Comparison of ENCODE assay signal across 13 mouse cellular contexts in genomic region chr9:67111836-67112584, GRCm38 (mm10).
DNase-seq lines count a peak whose midpoint lies in the region; ATAC-seq and TF ChIP-seq lines count a peak whose summit lies in the region.
"Had no signal": no experiment of that assay in that cellular context is flagged by ENCODE, and none has a peak within 500 bp of the region (broad histone marks: within the 10 kb centered on the region; RNA-seq: fewer than 3 reads in every experiment).

No protein-coding gene starts in this region.

- no peaks in the 10 kb centered on the region for H3K36me3 ChIP-seq in kidney, embryonic 16.5 days (ENCODE audit: insufficient read depth, low read length)
- H3K36me3 ChIP-seq in neural tube, embryonic 12.5 days: no peaks in the 10 kb centered on the region
- H3K36me3 ChIP-seq in liver, embryonic 11.5 days (ENCODE audit: control insufficient read depth, insufficient read depth, low read length): no peaks in the 10 kb centered on the region
- H3K36me3 ChIP-seq: limb, embryonic 15.5 days had no signal

- no peaks in the 10 kb centered on the region for H3K27me3 ChIP-seq in kidney, embryonic 16.5 days (ENCODE audit: insufficient read depth, low read length)
- no peaks in the 10 kb centered on the region for H3K27me3 ChIP-seq in neural tube, embryonic 12.5 days (replicated peaks)
- no peaks in the 10 kb centered on the region for H3K27me3 ChIP-seq in liver, embryonic 11.5 days (replicated peaks; ENCODE audit: control insufficient read depth, insufficient read depth, low read length)
- H3K27me3 ChIP-seq: limb, embryonic 15.5 days had no signal

- 65% methylated on average over 4 of the region's 4 CpGs for WGBS in kidney, embryonic 16.5 days
- WGBS in neural tube, embryonic 12.5 days: 67% methylated on average over 4 of the region's 4 CpGs
- WGBS in liver, embryonic 11.5 days: 82% methylated on average over 4 of the region's 4 CpGs

- peak overlapping the region; percentile 65 for H3K27ac ChIP-seq in kidney, embryonic 16.5 days (ENCODE audit: low read length)
- peak overlapping the region; percentile 8; the same call in 1 of the 2 replicates for H3K27ac ChIP-seq in embryonic fibroblast, embryonic 13.5 days (ENCODE audit: insufficient read depth, low read length)
- H3K27ac ChIP-seq in neural tube, embryonic 12.5 days: no peak overlapping the region
- H3K27ac ChIP-seq in liver, embryonic 11.5 days (ENCODE audit: low read depth, low read length): no peak overlapping the region
- H3K27ac ChIP-seq: limb, embryonic 15.5 days had no signal

- no peak overlapping the region for H3K9ac ChIP-seq in kidney, embryonic 16.5 days (replicated peaks; ENCODE audit: low read length)
- H3K9ac ChIP-seq in neural tube, embryonic 12.5 days: no peak overlapping the region
- H3K9ac ChIP-seq in liver, embryonic 11.5 days (ENCODE audit: low read depth, low read length): no peak overlapping the region
- H3K9ac ChIP-seq: limb, embryonic 15.5 days had no signal

- DNase-seq in adrenal gland, postnatal 14 days: peak; percentile 21
- DNase-seq in adrenal gland, adult 18-20 months (ENCODE audit: low spot score in 2 of 2): no peak
- no peak for DNase-seq in kidney, postnatal 36 days
- DNase-seq in liver, embryonic 11.5 days (ENCODE audit: low spot score): no peak
- DNase-seq: heart, adult 18-20 months; lung, postnatal 10 days; thymus, postnatal 4 days had no signal

- no peak for TF ChIP-seq CTCF in embryonic fibroblast, embryonic 13.5 days (IDR thresholded peaks at IDR 0.05; ENCODE audit: borderline replicate concordance, insufficient read depth, low read length)

- ATAC-seq in kidney, embryonic 16.5 days (ENCODE audit: low FRiP score, low TSS enrichment): no peak
- peak; percentile 70 for ATAC-seq in neural tube, embryonic 12.5 days (ENCODE audit: low FRiP score, low read depth)
- no peak for ATAC-seq in inflammation-experienced regulatory T-cells, adult 6 months
- ATAC-seq in liver, embryonic 11.5 days (replicated peaks; ENCODE audit: low FRiP score): no peak
- ATAC-seq: activated CD4-positive, CD25-positive, alpha-beta regulatory T cell, adult 4 months had no signal

- TF ChIP-seq POLR2A in embryonic fibroblast, embryonic 13.5 days (IDR thresholded peaks at IDR 0.05; ENCODE audit: low read depth, low read length): no peak

- peaks cover 42% of the 10 kb centered on the region for H3K4me1 ChIP-seq in kidney, embryonic 16.5 days (ENCODE audit: insufficient read depth, low read length)
- peaks cover 18% of the 10 kb centered on the region for H3K4me1 ChIP-seq in embryonic fibroblast, embryonic 13.5 days (ENCODE audit: control insufficient read depth, insufficient read depth, low read length)
- peaks cover 13% of the 10 kb centered on the region; the same call in 1 of the 2 replicates for H3K4me1 ChIP-seq in neural tube, embryonic 12.5 days
- 0 out of 2 replicates have a peak, but pooled peaks cover 2% of the 10 kb centered on the region for H3K4me1 ChIP-seq in liver, embryonic 11.5 days (replicated peaks; ENCODE audit: control insufficient read depth, insufficient read depth, low read length)

- no peaks in the 10 kb centered on the region for H3K9me3 ChIP-seq in kidney, embryonic 16.5 days (ENCODE audit: low read length)
- no peaks in the 10 kb centered on the region for H3K9me3 ChIP-seq in neural tube, embryonic 12.5 days
- no peaks in the 10 kb centered on the region for H3K9me3 ChIP-seq in liver, embryonic 11.5 days (ENCODE audit: control insufficient read depth, low read length)
- H3K9me3 ChIP-seq: limb, embryonic 15.5 days had no signal

- H3K4me3 ChIP-seq in kidney, embryonic 16.5 days (ENCODE audit: low read length): no peak overlapping the region
- H3K4me3 ChIP-seq in embryonic fibroblast, embryonic 13.5 days (ENCODE audit: insufficient read depth, low read length): no peak overlapping the region
- no peak overlapping the region for H3K4me3 ChIP-seq in neural tube, embryonic 12.5 days
- H3K4me3 ChIP-seq in liver, embryonic 11.5 days (ENCODE audit: low read depth, low read length): no peak overlapping the region
- H3K4me3 ChIP-seq: limb, embryonic 15.5 days had no signal

- no peak overlapping the region for H3K4me2 ChIP-seq in kidney, embryonic 16.5 days (replicated peaks; ENCODE audit: low read depth, low read length)
- no peak overlapping the region for H3K4me2 ChIP-seq in neural tube, embryonic 12.5 days (replicated peaks)
- no peak overlapping the region for H3K4me2 ChIP-seq in liver, embryonic 11.5 days
- H3K4me2 ChIP-seq: limb, embryonic 15.5 days had no signal

Comparison
In these comparisons a context has a peak if more than half of its experiments do, and no peak if none do; other contexts are left out.
1. H3K27ac ChIP-seq: peak in kidney, embryonic 16.5 days (single experiment) and embryonic fibroblast, embryonic 13.5 days (single experiment); none in neural tube, embryonic 12.5 days (single experiment) and liver, embryonic 11.5 days (single experiment).